ENCODE assay signal across 9 mouse cellular contexts in the genomic region with DNA sequence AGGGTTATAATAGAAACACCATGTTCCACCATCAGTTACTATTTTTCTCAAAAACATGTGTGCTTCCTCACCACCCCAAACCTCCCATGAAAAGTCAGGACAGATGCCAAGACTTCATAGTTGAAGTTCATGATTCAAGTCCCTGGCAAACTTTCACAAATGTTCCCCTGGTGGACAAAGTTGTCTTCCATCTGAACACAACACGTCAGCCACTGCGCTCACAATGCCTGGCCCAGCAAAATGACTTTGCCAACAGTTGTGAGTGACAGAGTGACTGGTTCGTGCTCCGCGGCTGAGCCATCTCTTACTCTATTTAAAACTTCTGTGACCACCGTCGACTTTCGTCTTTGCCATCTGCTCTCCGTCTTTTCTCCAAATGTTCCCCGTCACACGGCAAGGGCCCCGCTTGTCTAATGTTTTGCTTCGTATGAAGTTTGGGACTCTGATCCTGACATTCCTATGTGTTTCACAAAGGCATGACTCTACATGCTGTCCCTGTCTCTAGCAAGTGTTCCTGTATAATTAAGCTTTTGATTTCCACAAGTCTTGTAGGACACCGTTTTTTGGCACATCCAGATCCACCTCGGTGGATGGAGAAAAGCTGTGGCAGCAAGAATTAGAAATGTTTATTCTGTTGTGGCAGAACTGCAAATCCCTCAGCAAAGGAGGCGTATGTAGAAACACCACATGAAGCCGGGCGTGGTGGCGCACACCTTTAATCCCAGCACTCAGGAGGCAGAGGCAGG.
DNase-seq lines count a peak whose midpoint lies in the region; ATAC-seq and TF ChIP-seq lines count a peak whose summit lies in the region.
"Had no signal": no experiment of that assay in that cellular context is flagged by ENCODE, and none has a peak within 500 bp of the region (broad histone marks: within the 10 kb centered on the region; RNA-seq: fewer than 3 reads in every experiment).

No protein-coding gene starts in this region.

- WGBS in embryonic facial prominence, embryonic 13.5 days: 73% methylated on average over 19 of the region's 19 CpGs
- 94% methylated on average over 19 of the region's 19 CpGs for WGBS in embryonic facial prominence, embryonic 10.5 days
- 84% methylated on average over 19 of the region's 19 CpGs for WGBS in liver, postnatal 0 days (ENCODE audit: insufficient replicate concordance)

- no peak for TF ChIP-seq CTCF in liver, postnatal 0 days (IDR thresholded peaks at IDR 0.05; ENCODE audit: low read depth)

- intact Hi-C loops in heart, postnatal 25 days (cut with DNase I): no loop called here

- ATAC-seq in embryonic facial prominence, embryonic 13.5 days (ENCODE audit: insufficient number of reproducible peaks, insufficient read depth, low FRiP score, low TSS enrichment, low read depth): no peak
- no peak for ATAC-seq in liver, postnatal 0 days
- ATAC-seq: forebrain, embryonic 14.5 days had no signal

- H3K27ac ChIP-seq in embryonic facial prominence, embryonic 13.5 days: peak overlapping the region; percentile 41
- H3K27ac ChIP-seq in embryonic facial prominence, embryonic 10.5 days (replicated peaks): no peak overlapping the region
- H3K27ac ChIP-seq in liver, postnatal 0 days (ENCODE audit: low read depth): no peak overlapping the region

- no peak for DNase-seq in embryonic facial prominence, embryonic 10.5 days (ENCODE audit: low spot score)
- DNase-seq in layer of hippocampus, adult 18-20 months (ENCODE audit: low spot score in 2 of 2): peak; percentile 32 to 37
- DNase-seq in layer of hippocampus, postnatal 25 days (ENCODE audit: extremely low spot score in 1 of 2, low spot score in 1 of 2): no peak
- DNase-seq in heart, postnatal 25 days (ENCODE audit: low spot score): peak; percentile 36
- DNase-seq in skeletal muscle tissue, adult 2 months (ENCODE audit: low read depth, low spot score): peak; percentile 68
- no peak for DNase-seq in liver, postnatal 0 days
- DNase-seq in ovary, postnatal 14 days (ENCODE audit: low spot score): no peak

- no peaks in the 10 kb centered on the region for H3K27me3 ChIP-seq in embryonic facial prominence, embryonic 13.5 days
- no peaks in the 10 kb centered on the region for H3K27me3 ChIP-seq in embryonic facial prominence, embryonic 10.5 days (replicated peaks; ENCODE audit: low read depth, poor library complexity, severe bottlenecking)
- H3K27me3 ChIP-seq in liver, postnatal 0 days (ENCODE audit: insufficient read depth, low read length): no peaks in the 10 kb centered on the region

- no peak overlapping the region for H3K4me3 ChIP-seq in embryonic facial prominence, embryonic 13.5 days
- H3K4me3 ChIP-seq in embryonic facial prominence, embryonic 10.5 days: no peak overlapping the region
- no peak overlapping the region for H3K4me3 ChIP-seq in liver, postnatal 0 days (ENCODE audit: low read depth, low read length)

- no peak for TF ChIP-seq EP300 in liver, postnatal 0 days (IDR thresholded peaks at IDR 0.05; ENCODE audit: low read depth)

- H3K4me2 ChIP-seq in embryonic facial prominence, embryonic 13.5 days: no peak overlapping the region
- H3K4me2 ChIP-seq in liver, postnatal 0 days (ENCODE audit: low read depth, low read length): no peak overlapping the region

- H3K9me3 ChIP-seq in embryonic facial prominence, embryonic 13.5 days: no peaks in the 10 kb centered on the region
- H3K9me3 ChIP-seq in embryonic facial prominence, embryonic 10.5 days: no peaks in the 10 kb centered on the region
- H3K9me3 ChIP-seq in liver, postnatal 0 days (ENCODE audit: low read length): no peaks in the 10 kb centered on the region

- peaks cover 20% of the 10 kb centered on the region for H3K4me1 ChIP-seq in embryonic facial prominence, embryonic 13.5 days
- H3K4me1 ChIP-seq in embryonic facial prominence, embryonic 10.5 days: 0 out of 2 replicates have a peak, but pooled peaks cover 5% of the 10 kb centered on the region
- no peaks in the 10 kb centered on the region for H3K4me1 ChIP-seq in liver, postnatal 0 days (ENCODE audit: insufficient read depth)

- no peak overlapping the region for H3K9ac ChIP-seq in embryonic facial prominence, embryonic 13.5 days
- H3K9ac ChIP-seq in liver, postnatal 0 days (replicated peaks): no peak overlapping the region

- H3K36me3 ChIP-seq in embryonic facial prominence, embryonic 13.5 days: no peaks in the 10 kb centered on the region
- no peaks in the 10 kb centered on the region for H3K36me3 ChIP-seq in embryonic facial prominence, embryonic 10.5 days (replicated peaks)
- H3K36me3 ChIP-seq in liver, postnatal 0 days (replicated peaks; ENCODE audit: insufficient read depth, low read length): no peaks in the 10 kb centered on the region

Comparison
In these comparisons a context has a peak if more than half of its experiments do, and no peak if none do; other contexts are left out.
1. DNase-seq: peak in layer of hippocampus, adult 18-20 months (2 of 2), heart, postnatal 25 days (single experiment) and skeletal muscle tissue, adult 2 months (single experiment); none in embryonic facial prominence, embryonic 10.5 days (single experiment), layer of hippocampus, postnatal 25 days (0 of 2), liver, postnatal 0 days (single experiment) and ovary, postnatal 14 days (single experiment).